Mouse (Mus musculus) spleen, postnatal 10 days (tissue): ENCODE measurements at regions not wholly inside any gene's neighbourhood (a gene's known extent, or its start where the extent isn't known, plus 50 kb on each side); places are given as distances from the start of the nearest gene placed in this dataset.
A peak's percentile ranks its signal among the peaks of the same experiment; 100 is the strongest.

Experiments
- DNase-seq, 2 experiments: peaks; one replicate each; pipeline ENCODE4 v3.0.0; 2021 to 2022; ENCODE audit warnings: low spot score in 2 of 2

DNA sequence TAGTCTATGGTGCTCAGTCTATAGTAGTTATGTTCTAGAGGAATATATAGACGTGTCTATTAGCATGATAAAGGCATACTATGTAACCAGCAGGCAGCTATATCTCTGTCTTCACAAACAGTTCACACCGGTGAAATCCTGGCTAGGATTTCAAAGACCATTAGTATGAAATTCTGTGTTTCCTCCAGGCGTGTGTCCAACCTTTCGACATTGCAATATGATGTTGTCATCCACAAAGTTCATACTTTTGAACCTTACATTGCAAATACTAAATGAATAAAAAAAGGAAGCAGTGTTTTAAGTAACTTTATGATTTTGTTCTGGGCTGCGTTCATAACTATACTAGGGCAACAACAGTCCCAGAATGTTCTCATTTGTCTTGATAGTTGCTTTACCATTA lies 95.2 kb upstream of the Cpeb2 start:
- DNase-seq: no peak

DNA sequence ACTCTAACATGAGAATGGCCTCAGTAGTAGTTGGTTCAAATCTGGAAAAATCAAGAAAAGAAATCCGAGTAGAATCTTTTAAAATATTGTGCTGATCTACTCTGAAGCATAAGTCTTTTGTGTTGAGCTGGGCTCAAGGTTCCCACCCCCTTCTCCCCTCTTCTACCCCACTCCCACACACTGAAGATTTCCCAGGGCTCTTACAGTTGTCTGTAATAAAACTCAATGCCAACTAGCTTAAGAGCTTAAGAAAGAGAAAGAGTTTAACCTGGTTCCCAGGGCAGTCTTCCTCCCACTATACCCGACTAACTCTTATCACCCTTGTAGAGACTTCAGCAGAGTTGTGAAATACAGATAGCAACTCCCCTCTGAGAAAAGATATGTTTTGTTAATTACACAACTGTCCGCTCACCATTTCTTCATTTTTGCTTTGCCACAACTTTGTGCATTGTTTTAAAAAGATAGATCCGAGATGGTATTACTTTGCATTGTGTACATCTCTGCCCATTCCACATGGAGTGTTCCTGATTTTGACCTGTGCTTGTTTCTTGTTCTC lies 94.0 kb upstream of the Cpeb2 start:
- DNase-seq: no peak

DNA sequence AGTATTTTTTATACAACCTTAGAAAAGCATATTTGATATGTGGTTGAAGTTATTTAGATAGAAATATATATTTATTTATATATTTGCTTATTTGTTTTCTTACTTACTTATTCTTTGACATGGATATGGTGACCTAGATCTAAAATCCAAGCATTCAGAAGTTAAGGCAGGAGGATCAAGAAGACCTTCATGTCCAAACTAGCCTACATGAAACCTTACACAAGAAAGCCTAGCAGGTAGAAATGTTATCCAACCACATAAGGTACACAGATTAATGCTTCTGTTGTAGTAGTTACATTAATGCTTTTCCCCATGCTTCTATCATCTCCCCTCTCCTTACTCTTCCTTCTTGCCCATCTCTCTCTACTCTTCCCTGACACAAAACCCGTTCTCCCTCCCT lies 93.2 kb upstream of the Cpeb2 start:
- no peak for DNase-seq

DNA sequence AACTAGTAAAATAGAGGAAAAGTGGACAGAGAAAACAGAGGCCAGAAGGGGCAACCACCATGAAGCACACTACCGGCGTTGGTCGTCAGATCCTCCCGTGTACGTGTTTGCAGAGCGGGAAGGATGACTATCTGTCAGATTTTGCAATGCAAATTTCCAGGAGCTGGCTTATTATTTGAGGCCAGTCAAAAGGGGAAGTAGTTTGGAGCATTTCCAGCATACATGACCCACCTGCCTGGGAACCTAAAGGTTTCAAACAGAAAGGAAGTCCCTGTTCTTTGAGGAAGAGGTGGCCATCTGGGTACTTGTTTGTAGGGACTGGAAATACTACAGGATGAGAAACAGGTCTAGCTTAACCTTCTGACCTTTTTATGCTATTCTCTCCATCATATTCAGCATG lies 87.0 kb upstream of the Cpeb2 start:
- DNase-seq: no peak

DNA sequence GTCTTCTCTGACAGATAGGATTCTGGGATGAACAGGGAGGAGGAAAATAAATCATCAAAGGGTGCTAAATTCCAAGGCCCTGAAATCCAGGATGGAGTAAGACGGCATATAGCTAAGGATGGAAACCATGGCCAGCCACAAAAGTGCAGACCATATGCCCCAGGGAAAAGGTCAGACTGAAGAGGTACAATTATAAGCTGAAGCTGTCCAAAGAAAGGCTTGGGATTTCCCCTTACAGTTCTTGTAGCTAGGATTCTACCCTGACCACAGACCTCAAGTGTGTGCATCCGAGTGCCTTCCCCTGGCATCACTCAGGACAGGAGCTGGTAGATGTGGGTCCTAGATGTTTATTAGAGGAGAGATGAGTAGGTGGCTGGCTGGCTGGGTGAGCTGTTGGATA lies 86.0 kb upstream of the Cpeb2 start:
- DNase-seq: no peak

DNA sequence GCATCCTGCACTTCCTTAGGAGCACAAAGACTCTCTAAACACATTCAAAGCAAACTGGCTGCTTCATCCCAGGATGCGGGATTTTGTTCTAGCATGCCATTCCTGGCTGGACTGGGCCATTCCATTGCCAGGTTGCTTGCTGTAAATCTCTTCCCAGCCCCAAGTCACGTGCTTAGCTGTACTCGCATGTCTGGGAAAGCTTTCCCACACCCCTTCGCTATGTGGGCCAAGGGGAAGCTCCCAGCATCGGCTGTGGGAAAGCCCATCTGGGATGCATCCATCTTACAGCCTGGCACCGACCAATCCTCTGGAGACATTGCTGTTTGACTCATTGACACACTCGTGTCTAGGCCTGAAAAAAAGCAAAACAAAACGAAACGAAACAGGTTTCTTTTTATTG lies 84.5 kb upstream of the Cpeb2 start:
- no peak for DNase-seq

DNA sequence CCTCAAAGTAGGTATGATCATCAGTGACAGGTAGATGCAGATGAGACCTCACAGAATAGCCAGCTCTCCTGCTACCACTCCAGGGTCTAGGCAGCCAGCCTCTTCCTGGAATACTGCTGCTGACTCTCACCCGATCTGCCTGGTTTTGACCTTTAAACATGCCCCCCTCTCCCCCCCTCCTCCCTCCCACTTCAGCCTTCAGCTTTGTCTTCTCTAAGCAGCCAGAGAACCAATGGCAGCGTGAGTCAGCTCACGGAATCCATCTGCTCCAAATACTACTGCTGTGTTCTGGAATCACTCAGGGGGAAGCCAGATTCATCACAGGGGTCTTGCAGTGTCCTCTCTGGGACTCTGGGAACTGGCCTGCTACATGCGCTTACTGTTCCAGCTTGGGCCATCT lies 83.4 kb upstream of the Cpeb2 start:
- no peak for DNase-seq

DNA sequence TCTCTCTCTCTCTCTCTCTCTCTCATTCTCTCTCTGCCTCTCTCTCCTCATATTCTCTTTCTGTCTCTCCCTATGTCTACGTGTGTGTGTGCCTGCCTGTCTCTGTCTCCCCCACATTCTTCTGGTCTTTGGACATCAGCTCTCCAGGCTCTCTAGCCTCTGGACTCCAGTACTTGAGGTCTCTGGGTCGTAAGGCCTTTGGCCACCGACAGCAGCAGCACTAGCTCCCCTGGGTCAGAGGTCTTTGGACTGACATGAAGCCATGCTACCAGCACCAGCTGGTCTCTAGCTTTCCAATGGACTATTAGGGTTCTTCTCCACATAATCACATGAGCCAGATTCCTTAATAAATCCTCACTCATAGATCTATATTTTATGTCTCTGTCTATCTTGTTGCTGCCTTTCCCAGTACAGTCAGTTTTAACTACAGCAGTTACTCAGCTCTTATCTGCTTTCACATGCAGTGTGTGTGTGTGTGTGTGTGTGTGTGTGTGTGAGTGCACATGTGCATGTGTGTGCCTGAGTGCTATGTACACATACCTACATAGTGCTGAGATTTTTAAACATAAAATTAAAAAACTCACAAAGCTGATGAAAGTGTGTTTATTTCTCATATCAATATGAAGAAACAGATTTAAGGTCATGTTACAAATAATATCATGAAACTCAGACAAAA lies 81.7 kb upstream of the Cpeb2 start:
- no peak for DNase-seq

DNA sequence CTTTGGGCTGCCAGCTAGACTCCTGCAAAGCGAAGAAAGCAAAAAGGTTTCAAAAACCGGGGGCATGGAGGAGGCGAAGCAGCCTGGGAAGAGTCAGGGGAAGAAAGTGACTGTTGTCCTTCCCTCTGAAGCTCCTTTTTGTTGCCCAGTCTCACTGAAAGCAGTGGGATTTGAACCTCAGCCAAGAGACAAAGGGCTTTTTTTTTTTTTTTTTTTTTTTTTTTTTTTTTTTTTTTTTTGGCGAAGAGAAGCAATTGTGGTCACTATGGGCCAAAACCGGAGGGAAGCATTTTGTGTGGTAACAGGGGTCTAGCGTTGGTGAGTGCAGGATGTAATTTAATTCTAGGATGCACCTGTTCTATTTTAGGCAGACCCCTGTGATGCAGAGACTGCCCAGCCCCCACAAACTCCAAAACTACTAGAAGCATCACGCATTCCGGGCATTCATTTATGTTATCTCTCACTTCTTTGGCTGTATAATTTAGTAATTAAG lies 80.8 kb upstream of the Cpeb2 start:
- no peak for DNase-seq

DNA sequence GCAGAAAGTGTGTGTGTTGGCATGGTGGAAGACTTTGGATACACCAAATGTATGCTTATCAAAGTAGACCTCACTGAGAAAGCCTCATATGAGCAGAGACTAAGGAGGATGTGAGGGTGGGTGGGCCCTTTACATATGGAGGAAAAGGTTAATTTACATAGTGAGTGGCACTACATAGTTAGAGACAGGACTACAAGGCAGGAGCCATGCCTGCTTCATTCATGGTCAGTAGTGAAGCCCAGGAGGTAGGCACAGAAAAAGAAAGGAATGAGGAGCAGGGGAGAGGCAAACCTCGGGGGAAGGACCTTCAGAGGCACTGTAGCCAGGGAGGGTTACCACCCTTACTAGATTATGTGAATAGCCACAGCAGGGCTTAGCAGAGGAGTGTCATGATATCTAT lies 80.1 kb upstream of the Cpeb2 start:
- DNase-seq: no peak

DNA sequence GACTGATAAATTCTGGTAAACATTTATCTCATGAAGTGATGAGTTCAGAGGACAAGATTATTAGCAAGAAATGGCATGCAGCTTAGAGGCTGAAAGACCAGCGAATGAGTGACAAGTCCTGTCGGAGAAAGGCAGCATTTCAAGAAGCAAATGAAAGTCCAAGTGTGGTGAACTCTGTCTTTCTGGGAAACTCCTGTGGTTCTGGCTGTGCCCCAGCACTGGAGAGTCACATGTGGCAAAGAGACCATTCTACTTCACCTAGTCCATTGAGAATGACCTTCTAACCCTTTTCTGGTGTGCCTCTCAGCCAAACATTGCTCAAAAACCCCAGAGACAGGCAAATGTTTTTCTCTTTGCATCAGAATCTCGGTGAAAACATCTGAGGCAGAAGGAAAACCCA lies 76.2 kb upstream of the Cpeb2 start:
- no peak for DNase-seq

DNA sequence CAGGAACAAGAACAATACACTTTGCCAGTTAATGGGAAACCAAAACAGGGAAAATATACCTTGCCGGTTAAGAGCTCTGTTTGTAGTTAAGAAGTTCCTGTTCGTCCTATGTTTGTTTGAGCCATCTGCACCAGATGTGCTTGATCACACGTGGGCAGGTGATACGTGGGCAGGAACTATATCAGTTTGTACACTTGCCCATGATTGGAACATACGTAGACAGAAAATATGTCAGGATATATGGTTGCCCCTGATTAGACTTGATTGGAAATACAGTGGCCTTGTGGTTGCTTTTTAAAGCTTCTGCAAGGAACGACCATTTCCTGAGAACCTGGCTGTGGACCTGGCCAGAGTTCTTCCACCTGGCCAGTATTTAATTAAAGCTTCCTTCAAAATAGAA lies 72.8 kb upstream of the Cpeb2 start:
- DNase-seq: no peak

DNA sequence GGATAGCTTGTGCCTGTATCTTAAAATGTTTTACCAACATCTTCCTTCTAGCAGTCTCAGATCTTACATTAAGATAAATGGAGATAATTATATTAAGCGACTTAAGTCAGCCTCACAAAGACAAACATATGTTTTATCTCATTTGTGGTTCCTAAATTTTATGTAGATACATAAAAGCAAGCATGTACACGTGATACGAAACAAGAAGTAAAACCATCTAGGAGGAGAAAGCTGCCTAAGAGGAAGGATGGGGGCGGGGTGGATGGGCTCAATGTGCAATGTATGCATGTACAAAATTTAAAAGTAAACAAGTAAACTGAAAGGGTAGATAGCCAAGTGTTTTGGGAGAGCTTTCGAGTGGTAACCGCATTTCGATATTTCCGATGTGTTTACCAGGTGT lies 51.5 kb upstream of the Cpeb2 start:
- DNase-seq: peak in 1 of 2 experiments; percentile 13
